Mouse (Mus musculus) embryo, embryonic 10.5 days (tissue): ENCODE results near the gene 1700067K01Rik.
A peak's percentile ranks its signal among the peaks of the same experiment; 100 is the strongest.

Source experiments
- DNase-seq: peaks from one replicate; pipeline ENCODE4 v3.0.0-alpha.2; 2015; ENCODE audit warnings: low spot score

The 1700067K01Rik gene

GRCm38 (mm10) chr8:84001281-84002000 is at the start of gene 1700067K01Rik:
1700067K01Rik (plus strand) TSS chr8:84001502.
- DNase-seq: no peak

- DNase-seq: no peak
These were observed 46.6 kb upstream of the 1700067K01Rik start for GRCm38 (mm10) chr8:83954749-83955105.

GRCm38 (mm10) chr8:83955106-83955957 is 46.0 kb upstream of the 1700067K01Rik start, which contains the start of the genes Gm10644 and Asf1b:
Gm10644 (minus strand) TSS chr8:83955205.
Asf1b (plus strand) TSS chr8:83955507.
- peak; percentile 100 for DNase-seq

- DNase-seq: no peak
These were observed 45.4 kb upstream of the 1700067K01Rik start for GRCm38 (mm10) chr8:83955958-83956218.

GRCm38 (mm10) chr8:83956789-83957188 is 44.5 kb upstream of the 1700067K01Rik start:
- DNase-seq: peak; percentile 64

- DNase-seq: no peak
These were observed 37.1 kb upstream of the 1700067K01Rik start for GRCm38 (mm10) chr8:83964015-83964765.

- no peak for DNase-seq
These were observed 33.6 kb upstream of the 1700067K01Rik start for GRCm38 (mm10) chr8:83967701-83968100.

- no peak for DNase-seq
These were observed 30.2 kb upstream of the 1700067K01Rik start for GRCm38 (mm10) chr8:83971121-83971520.

- DNase-seq: no peak
These were observed 29.6 kb upstream of the 1700067K01Rik start for GRCm38 (mm10) chr8:83971661-83972060.

GRCm38 (mm10) chr8:83972150-83973120 is 28.9 kb upstream of the 1700067K01Rik start, which contains the start of gene Prkaca:
Prkaca (plus strand) TSS chr8:83972993.
- peak; percentile 99 for DNase-seq

- DNase-seq: peak; percentile 18
These were observed 27.9 kb upstream of the 1700067K01Rik start for GRCm38 (mm10) chr8:83973161-83974031.

- no peak for DNase-seq
These were observed 26.8 kb upstream of the 1700067K01Rik start for GRCm38 (mm10) chr8:83974521-83974920.

- no peak for DNase-seq
These were observed 25.1 kb upstream of the 1700067K01Rik start for GRCm38 (mm10) chr8:83976101-83976630.

- no peak for DNase-seq
These were observed 24.4 kb upstream of the 1700067K01Rik start for GRCm38 (mm10) chr8:83976779-83977350.

GRCm38 (mm10) chr8:83977646-83978045 is 23.7 kb upstream of the 1700067K01Rik start:
- no peak for DNase-seq

GRCm38 (mm10) chr8:83978200-83978599 is 23.1 kb upstream of the 1700067K01Rik start:
- no peak for DNase-seq

- DNase-seq: no peak
These were observed 21.1 kb upstream of the 1700067K01Rik start for GRCm38 (mm10) chr8:83980250-83980649.

GRCm38 (mm10) chr8:83980845-83981244 is 20.5 kb upstream of the 1700067K01Rik start:
- no peak for DNase-seq

- DNase-seq: no peak
These were observed 19.8 kb upstream of the 1700067K01Rik start for GRCm38 (mm10) chr8:83981533-83981932.

- no peak for DNase-seq
These were observed 18.9 kb upstream of the 1700067K01Rik start for GRCm38 (mm10) chr8:83982449-83982848.
